Mouse (Mus musculus): ENCODE data around the gene Cep55.

The Cep55 gene

DNA sequence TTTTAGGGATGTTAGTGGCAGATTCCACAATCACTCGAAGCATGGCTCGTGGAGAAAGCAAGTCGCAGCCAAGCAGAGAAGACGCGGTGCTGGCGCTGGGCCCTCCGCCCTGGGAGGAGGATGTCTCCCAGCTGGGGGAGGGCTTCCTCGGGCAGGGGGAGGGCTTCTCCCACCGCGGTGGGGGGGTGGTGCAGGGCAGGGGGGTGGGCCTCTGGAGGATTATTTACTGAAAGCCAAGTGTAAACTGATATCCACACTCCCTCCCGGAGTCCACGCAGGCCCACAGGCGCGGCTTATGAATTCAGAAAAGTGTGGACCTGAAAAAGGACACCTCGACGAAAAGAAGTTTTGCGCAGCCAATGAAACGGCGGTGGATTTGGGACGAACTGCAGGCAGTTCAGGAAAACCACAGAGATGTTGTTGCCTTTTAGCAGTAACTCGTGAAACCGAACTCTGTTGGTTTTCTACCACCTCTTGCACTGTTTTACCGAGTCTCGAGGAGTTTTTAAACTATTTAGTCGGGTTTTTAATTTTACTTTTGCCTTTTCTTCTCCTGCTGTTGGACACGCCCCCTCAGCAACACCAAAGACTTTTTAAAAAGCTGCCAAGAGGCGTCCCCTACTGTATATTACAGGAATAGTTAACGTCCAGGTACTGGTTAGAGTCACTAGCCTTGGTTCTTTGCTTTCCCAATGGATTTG lies 11.4 kb upstream of the Cep55 start, which contains the start of gene Myof:
Gene Myof, minus strand, starts transcription at position 297 of the 701 bp plus-strand sequence.
- DNase-seq (ENCODE audit: low read depth, low spot score), result no peak

DNA sequence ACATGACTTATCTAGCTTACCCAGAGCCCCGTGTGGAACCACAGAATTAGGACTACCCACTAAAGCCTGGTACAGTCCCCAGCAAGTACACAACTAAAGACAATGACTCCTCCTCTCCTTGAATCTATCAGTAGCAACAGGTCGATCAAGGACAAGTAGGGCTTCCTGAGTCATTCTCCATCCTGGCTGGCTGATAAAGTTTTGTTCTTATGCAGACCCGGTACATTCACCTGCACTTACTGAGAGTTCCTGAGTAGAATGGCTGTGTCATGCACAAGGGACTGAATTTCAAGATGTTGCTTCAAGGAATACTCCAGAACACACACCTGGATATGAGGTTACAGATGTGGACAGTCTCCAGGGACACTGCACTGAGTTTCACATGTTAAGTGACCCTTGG lies 9.6 kb upstream of the Cep55 start:
- no peak for DNase-seq (ENCODE audit: low read depth, low spot score)

DNA sequence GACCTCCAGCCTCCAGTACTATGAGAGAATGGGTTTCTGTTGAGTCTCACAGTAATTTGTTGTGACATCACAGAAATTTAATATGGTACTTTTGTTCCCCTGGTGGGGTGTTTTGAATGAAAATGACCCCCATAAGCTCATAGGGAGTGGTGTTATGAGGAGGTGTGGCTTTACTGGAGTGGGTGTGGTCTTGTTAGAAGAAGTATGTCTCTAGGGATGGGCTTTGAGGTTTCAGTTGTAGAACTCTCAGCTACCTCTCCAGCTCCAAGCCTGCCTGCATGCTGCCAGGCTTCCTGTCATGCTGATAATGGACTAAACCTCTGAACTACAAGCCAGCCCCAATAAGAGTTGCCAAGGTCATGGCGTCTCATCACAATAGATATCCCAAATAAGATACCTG lies 5.1 kb upstream of the Cep55 start:
- DNase-seq (ENCODE audit: low read depth, low spot score), result no peak

DNA sequence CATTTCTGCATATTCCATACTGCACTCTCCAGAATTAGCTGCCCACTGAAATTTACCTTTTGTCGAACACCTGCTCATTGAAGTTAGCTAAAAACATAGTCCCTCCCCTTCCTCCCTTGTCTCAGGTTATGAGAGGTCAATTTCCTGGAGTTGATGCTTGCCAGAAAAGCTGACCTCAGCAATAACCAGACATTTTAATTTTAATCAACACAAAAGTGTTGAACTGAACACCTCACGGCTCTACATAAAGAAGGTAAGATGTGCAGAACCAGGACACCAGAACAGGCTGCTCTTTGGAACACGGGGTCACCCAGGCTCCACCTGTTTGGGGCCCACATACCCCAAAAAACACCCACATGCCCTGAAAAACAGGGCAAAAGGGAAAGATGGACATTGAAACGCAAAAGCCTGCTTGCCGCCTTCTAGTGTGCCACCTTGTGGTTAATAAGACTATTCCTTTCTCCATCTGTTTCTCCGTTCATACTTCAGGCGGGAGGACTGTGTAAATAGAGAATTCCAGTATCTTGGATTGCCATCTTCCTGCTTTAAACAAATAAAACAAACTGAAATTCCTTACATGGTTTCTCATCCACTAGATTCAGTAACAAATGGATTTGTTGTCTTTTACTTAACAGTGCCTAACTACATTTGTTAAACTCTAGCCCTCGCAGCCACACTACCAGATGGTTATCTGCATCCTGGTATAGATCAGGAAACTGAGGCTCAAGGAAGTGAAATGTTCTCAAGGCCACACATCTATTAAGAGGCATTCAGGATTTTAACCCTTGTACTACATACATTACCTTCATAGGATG lies 1.4 kb upstream of the Cep55 start:
- no peak for DNase-seq (ENCODE audit: low read depth, low spot score)

DNA sequence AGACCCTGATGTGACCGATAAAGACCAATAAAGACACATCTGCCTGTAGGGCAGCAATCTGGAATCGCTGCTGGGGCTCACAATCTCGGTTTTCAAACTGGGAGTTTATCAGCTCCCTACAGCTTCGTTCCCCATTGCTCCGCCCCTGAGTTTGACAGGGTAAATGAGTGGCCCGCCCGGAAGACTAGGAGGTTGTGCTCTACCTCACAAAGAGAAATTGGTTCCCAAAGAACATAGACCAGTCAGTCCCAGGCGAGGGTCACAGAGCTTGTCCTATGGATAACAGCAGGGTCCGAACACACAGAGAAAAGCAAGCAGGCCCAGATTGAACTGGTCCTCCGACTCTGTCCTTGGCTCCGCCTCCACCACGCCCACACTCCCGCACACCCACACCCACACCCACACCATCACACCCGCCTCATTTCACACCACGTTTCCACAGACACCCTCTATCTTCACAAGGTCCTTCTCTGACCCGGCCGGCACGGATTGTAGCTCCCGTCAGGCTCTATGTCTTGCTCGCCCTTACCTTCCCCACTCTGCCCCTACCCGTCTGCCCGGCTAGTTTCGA lies 577 bp upstream of the Cep55 start:
- DNase-seq (ENCODE audit: low read depth, low spot score), result peak; percentile 67

DNA sequence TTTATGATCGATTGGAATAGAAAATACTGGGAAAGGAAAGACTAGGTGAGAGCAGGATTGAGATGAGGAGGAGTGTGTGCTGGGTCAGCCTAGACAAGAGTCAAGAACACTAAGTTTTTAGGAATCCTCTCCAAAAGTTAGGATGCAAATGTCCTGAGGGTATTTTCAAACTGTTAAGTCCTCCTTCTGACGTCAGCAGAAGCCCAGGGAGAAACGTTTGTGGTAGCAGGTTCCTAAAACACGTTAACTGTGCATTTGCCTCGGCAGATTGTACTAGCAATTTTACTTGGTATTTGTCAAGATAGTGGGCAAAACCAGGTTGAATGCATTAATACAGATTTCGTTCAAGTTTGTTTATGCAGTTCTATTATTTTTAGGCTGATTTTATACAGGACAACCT lies 987 bp downstream of the Cep55 start:
- no peak for DNase-seq (ENCODE audit: low read depth, low spot score)

DNA sequence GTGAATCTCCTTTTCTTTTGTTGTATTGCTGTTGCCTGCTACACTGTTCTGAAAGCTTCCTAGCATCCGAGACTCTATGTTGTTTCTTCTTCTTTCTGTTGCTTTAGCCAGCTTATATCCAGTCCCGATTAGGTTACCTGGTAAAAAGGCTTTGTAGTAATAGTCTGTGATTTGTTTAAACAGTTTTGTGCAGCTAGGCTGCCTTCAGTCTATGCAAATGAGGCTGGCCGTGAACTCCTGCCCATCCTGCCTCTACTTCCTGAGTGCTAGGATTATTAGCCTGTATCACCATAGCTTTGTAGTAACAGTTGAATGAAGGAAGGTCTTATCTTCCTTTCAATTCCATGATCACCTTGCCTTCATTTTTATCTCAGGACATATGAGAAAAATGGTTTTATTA lies 1.5 kb downstream of the Cep55 start:
- no peak for DNase-seq (ENCODE audit: low read depth, low spot score)

DNA sequence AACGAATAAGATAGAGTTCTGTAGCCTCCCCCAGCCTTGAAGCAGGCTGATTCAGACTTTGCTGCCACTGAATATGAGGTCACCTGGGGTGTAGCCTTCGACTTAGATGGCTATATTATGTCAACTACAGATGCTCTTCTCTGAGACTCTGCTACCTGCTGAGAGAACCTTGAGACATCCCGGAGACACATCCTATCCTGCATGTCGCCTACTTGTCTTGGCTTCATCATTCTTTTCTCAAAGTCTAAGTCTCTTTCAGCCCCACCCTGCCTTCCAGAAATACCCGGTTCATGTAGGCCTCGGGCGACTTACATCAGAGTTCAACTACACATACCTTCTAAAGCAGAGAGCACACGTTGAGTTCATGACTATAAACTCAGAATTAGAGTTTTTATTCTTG lies 2.1 kb downstream of the Cep55 start:
- DNase-seq (ENCODE audit: low read depth, low spot score), result no peak

DNA sequence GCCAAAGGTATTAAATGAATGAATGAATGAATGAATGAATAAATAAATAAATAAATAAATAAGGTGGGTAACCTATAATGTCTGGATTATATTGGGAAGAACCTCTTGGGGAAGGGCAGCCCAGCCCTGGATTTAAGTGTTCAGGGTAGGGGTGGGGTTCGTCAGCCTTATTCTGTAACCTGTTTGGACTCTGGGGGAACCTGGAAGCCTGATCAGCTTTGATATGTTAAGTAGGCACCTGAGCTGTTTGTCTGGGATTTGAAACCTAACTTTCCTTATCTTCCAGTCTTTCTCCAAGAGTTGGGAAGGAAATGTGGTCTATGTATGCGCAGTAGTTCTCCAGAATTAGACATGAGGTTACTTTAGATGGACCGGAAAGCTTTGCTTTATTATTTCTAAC lies 8.4 kb downstream of the Cep55 start:
- no peak for DNase-seq (ENCODE audit: low read depth, low spot score)

DNA sequence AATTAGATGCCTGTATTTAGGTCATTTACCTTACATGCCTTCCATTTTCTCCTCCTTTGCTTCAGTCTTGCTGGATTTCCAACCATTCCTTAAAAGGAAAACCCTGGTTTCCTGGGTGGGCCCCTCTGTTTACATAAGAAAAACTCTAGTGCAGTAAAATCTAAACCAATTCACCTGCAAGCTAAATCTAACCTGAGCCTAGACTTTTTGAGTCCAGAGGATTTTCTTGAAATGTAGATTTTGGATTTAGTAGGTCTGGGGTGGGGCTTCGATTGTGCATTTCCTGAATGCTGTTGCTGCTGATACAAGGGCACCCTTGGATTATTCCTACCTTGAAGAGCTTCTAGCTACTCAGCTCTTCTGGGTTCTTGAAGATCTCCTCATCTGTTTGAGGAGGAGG lies 9.2 kb downstream of the Cep55 start:
- DNase-seq (ENCODE audit: low read depth, low spot score), result no peak

DNA sequence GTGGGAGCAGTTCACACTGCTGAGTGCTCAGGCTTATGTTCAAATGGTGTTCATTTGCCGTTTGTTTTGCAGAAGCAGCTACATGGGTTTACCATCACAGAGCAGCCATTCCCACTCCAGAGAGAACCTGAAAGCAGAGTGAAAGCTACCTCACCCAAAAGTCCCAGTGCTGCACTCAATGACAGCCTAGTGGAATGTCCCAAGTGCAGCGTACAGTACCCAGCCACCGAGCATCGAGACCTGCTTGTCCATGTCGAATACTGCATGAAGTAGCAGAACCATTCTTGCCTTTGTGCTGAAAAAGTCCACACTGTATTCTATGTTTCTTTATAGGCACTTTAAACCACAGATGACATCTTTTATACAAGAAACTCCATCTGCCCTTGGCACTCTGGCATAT lies 18.4 kb downstream of the Cep55 start:
- DNase-seq (ENCODE audit: low read depth, low spot score), result no peak

DNA sequence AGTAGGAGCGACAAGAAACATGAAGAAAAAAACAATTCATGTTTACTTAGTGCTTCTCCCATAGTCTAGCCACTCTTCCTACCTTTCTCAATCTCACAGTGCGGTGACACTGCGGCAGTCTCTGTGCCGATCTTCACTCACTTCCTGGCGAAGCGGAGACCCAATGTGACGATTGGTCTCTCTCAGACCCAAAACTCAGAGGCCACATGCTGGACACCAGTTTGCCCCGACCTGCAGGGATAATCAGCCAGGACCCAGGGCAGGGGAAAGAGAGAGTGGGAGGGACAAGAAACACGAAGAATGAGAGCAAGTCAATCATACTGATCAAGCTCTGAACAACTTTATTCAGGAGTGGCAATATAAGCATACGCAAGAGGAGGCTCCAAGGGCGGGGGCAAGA lies 20.2 kb downstream of the Cep55 start:
- no peak for DNase-seq (ENCODE audit: low read depth, low spot score)

DNA sequence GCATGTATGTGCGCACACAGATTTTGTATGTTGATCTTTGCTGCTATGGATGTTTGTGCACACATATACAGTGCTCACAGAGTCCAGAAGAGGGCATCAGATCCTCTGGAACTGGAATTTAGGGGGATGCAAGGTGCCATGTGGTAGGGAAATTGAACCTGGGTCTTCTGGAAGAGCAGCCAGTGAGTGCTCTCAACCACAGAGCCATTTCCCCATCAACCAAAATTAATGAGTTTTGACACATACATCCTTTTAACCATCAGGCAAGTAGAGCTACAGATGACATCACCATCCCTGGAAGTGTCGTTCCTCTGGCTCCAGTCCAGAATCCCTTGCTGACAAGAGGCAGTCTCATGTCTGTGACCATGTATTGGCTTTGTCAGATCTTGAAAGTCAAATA lies 21.4 kb downstream of the Cep55 start:
- no peak for DNase-seq (ENCODE audit: low read depth, low spot score)

DNA sequence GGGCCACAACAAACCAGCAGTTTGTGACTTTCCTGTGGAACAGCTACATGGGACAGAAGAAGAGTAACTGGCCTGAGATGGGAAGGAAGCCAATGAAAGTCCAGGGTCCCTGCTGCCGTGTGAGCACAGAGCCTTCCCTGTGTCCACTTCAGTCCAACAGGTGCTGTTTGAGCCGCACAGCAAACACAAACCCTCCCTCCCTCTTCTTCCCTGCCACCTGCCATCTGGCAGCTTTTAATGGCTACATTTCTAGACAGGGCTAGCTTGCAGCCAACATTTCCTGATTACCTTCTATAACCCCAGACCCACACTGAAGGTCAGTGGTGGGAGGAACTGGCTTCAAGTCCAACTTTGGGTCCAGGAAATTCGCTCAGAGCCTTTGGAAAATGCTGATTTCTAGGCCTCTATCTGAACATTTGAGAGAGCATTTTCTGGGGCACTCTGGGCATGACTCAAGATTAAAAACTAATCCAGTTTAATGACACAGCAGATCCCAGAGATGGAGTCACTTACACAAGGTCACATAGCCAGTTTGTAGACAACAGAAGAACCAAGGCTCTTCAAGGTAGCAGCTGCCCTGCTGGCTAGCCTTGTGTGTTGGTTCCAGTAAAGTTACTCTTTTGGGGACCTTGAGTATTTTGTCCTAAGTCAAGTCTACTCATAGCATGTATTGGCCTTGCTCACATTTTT lies 23.2 kb downstream of the Cep55 start:
- DNase-seq (ENCODE audit: low read depth, low spot score), result no peak

DNA sequence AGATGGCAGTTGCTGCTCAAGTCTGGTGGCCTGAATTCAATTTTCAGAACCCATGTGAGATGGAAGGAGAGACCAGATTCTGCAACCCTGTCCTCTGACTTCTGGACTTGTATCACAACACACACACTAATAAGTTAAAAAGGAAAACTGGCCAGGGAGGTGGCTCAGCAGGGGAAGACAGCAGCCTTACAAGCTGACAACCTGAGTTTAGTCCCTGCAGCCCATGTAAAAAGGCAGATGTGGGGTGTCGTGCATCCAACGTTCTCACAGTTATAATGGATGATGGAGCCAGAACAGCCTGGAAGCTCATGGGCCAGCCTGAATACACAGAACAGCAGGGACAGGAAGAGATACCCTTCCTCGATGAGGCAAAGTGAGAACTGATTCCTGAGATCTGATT lies 26.6 kb downstream of the Cep55 start:
- DNase-seq (ENCODE audit: low read depth, low spot score), result no peak

DNA sequence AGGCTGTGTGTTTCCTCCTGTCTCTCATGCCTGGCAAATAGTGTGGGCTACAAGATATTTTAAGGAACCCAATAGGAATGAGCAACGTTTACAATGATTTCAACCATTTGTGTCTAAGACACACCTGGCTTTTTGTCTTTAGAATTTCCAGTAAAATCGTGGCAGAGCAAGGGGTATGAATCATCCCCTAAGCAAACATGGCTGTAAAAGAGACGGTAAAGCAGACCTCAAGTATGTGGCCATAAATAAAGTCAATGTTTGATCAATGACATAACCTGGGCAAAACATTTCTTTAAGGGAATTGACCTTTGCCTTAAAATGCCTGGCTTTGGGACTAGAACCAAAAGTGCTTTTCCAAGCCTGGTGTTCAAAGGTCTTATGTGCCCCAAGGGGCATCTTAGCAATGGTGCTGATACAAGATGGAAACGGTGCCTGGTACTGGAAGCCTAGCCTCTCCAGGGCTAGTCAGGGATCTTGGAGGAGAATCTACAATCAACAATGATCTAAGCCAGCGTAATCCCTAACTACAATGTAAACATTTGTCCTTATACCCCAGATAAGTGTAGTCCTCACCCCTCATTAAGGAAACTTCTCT lies 28.2 kb downstream of the Cep55 start:
- DNase-seq (ENCODE audit: low read depth, low spot score), result no peak

DNA sequence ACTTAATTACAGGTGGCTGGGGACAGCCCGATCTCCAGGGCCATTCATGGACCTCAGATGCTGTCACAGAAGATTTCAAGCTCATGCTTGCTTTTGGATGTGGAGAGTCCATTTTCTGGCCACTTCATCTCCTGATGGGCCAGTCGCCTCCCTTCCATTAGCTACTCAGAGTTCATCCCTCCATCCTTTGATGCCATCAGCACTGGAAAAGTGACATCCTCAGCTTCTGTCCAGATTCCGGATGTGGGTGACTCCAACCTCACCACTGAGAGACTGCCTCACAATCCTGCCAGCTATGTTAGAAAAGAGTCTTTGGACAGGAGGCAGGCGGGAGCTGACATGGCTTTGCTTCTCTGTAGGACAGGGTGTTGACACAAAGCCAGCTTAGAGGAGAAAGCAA lies 31.0 kb downstream of the Cep55 start:
- no peak for DNase-seq (ENCODE audit: low read depth, low spot score)

DNA sequence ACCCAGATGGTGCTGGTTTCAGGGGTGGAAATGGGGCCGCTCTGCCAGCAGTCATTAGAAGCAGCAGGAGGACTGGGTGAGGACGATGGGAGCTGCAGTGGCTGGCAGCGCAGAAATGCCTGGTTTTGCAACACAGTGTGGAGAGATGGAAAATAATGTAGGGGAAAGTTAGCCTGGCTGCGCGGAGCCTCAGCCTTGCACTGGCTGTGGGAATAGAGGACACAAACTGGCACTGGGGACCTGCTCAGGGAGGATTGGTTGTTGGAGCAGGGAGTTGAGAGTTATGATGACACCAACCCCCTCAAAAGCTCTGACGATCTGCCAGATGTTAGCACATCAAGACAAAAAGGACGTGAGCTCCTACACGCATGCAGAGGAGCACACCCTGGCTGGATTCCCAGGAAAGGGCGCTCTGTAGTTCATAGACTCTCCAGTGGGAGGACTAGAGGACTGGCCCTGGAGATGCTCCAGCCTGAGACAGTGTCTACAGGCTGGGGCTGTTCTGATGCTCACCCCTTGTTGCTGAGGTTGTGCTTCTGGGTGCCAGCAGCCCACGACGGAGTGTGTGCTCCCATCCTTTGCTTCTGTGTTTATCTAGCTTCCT lies 32.2 kb downstream of the Cep55 start:
- no peak for DNase-seq (ENCODE audit: low read depth, low spot score)

DNA sequence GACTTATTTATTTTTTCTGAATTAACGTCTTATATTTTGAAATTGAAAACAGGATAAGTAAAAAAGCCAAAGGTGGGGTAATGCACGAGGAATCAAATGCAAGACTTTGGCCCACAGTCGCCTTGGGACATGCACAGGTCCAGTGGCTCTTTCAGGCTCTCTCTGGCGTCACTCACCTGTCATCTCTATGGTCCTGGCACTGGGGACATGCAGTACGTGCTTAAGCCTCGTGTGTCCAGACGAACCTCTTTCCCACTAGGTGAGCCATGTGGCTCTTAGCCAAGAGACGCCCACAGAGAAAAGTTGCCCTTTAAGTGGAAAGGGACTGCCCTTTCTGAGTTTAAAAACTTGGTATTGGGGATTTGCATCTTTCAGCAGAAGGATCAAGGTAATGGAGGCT lies 34.5 kb downstream of the Cep55 start:
- no peak for DNase-seq (ENCODE audit: low read depth, low spot score)

DNA sequence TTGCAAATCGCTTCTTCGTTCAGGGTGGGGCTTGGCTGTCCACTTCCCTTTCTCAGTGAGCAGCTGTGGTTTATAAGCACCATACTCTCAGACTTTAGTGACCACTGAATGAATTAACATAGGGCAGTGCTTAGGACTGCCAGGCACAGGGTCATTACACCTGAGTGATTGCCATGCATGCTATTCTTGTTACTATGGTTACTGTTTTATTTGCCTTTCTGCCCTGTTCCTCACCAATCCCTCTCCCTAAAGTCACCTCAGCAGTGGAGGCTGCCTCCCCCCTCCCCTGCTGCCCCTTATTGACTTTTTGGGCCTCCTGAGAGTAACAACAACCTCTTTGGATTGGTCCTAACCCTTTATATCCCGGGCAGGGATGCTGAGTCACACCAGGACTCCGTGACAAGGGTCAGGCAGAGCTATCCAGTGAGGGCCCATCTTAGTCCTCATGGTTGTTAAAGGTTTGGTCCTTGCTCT lies 36.7 kb downstream of the Cep55 start:
- peak; percentile 20 for DNase-seq (ENCODE audit: low read depth, low spot score)

DNA sequence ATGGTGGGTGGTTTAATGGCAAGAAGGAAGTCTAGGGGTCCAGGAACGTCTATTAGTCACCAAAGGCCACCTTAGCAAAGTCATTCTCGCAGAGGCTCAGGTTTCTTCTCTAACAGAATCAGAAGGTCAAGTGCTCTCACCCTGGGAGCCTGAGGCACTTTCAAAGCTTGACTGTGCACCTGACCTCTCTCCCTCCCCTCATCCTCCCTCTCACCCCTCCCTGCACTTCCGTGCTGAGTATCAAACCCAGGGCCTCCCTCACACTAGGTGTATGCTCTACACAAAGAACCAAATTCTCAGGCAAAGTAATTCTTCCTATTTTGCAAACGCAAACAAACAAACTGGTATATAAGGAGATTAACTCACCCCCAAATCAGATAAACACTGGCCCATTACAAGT lies 41.4 kb downstream of the Cep55 start:
- no peak for DNase-seq (ENCODE audit: low read depth, low spot score)

Data from embryo, embryonic 11.5 days (tissue).